Mouse (Mus musculus): ENCODE results near the gene Styxl1. TPM values are rescaled to one million over a fixed set of nuclear protein-coding genes. Genes with fewer than 3 reads are reported as not detected.

Gene Styxl1
- polyA plus RNA-seq, 1 experiment from 2014 or later: 0.27 TPM

GRCm38 (mm10) chr5:135751595-135751994 lies 26.6 kb downstream of the Styxl1 start:
- Histone ChIP-seq H3K27ac (ENCODE audit: low read depth, low read length) (no peak overlapping the region), H3K4me2 (replicated peaks; ENCODE audit: low read depth) (no peak overlapping the region), H3K9ac (ENCODE audit: low read depth, low read length) (no peak overlapping the region), H3K4me3 (ENCODE audit: low read depth, low read length) (no peak overlapping the region), H3K36me3 (ENCODE audit: control insufficient read depth, insufficient read depth) (no peaks in the 10 kb centered on the region), H3K4me1 (replicated peaks; ENCODE audit: control insufficient read depth, insufficient read depth, low read length) (no peaks in the 10 kb centered on the region), H3K9me3 (ENCODE audit: control insufficient read depth) (no peaks in the 10 kb centered on the region; the same call in 1 of the 2 replicates), H3K27me3 (replicated peaks; ENCODE audit: control insufficient read depth, insufficient read depth, low read length) (no peaks in the 10 kb centered on the region)
- no peak for ATAC-seq
- no peak for TF ChIP-seq CTCF (IDR thresholded peaks at IDR 0.05; ENCODE audit: low read depth)
- 78% methylated on average over 2 of the region's 2 CpGs for WGBS

- no peak for ATAC-seq
- H3K27ac ChIP-seq (ENCODE audit: low read depth, low read length): no peak overlapping the region
- H3K4me1 ChIP-seq (replicated peaks; ENCODE audit: control insufficient read depth, insufficient read depth, low read length): no peaks in the 10 kb centered on the region
- TF ChIP-seq CTCF (IDR thresholded peaks at IDR 0.05; ENCODE audit: low read depth): no peak
- WGBS: 80% methylated on average over 1 of the region's 1 CpGs
- no peaks in the 10 kb centered on the region for H3K36me3 ChIP-seq (ENCODE audit: control insufficient read depth, insufficient read depth)
- H3K4me3 ChIP-seq (ENCODE audit: low read depth, low read length): no peak overlapping the region
- no peak overlapping the region for H3K4me2 ChIP-seq (replicated peaks; ENCODE audit: low read depth)
- no peak overlapping the region for H3K9ac ChIP-seq (ENCODE audit: low read depth, low read length)
- no peaks in the 10 kb centered on the region; the same call in 1 of the 2 replicates for H3K9me3 ChIP-seq (ENCODE audit: control insufficient read depth)
- no peaks in the 10 kb centered on the region for H3K27me3 ChIP-seq (replicated peaks; ENCODE audit: control insufficient read depth, insufficient read depth, low read length)
Measured at GRCm38 (mm10) chr5:135751041-135751440, 27.1 kb downstream of the Styxl1 start.

- peaks cover 12% of the 10 kb centered on the region; the same call in 1 of the 2 replicates for H3K36me3 ChIP-seq (ENCODE audit: control insufficient read depth, insufficient read depth)
- no peak for ATAC-seq
- no peaks in the 10 kb centered on the region for H3K27me3 ChIP-seq (replicated peaks; ENCODE audit: control insufficient read depth, insufficient read depth, low read length)
- peak overlapping the region; percentile 95 for H3K4me2 ChIP-seq (replicated peaks; ENCODE audit: low read depth)
- WGBS: 17% methylated on average over 12 of the region's 12 CpGs
- H3K4me1 ChIP-seq (replicated peaks; ENCODE audit: control insufficient read depth, insufficient read depth, low read length): peaks cover 9% of the 10 kb centered on the region
- TF ChIP-seq CTCF (IDR thresholded peaks at IDR 0.05; ENCODE audit: low read depth): no peak
- H3K9me3 ChIP-seq (ENCODE audit: control insufficient read depth): no peaks in the 10 kb centered on the region; the same call in 1 of the 2 replicates
- peak overlapping the region; percentile 87 for H3K4me3 ChIP-seq (ENCODE audit: low read depth, low read length)
- H3K27ac ChIP-seq (ENCODE audit: low read depth, low read length): no peak overlapping the region
- H3K9ac ChIP-seq (ENCODE audit: low read depth, low read length): peak overlapping the region; percentile 83; the same call in 1 of the 2 replicates
Measured at GRCm38 (mm10) chr5:135744742-135745141, 33.4 kb downstream of the Styxl1 start.

GRCm38 (mm10) chr5:135743741-135744609 lies 34.2 kb downstream of the Styxl1 start, which contains the start of gene Tmem120a:
Tmem120a (minus strand) TSS chr5:135744448.
- under 1% methylated on average over 60 of the region's 60 CpGs for WGBS
- Histone ChIP-seq H3K4me1 (replicated peaks; ENCODE audit: control insufficient read depth, insufficient read depth, low read length) (peaks cover 9% of the 10 kb centered on the region), H3K27ac (ENCODE audit: low read depth, low read length) (peak within 1 kb of the TSS; percentile 80), H3K4me3 (ENCODE audit: low read depth, low read length) (peak within 1 kb of the TSS; percentile 87), H3K27me3 (replicated peaks; ENCODE audit: control insufficient read depth, insufficient read depth, low read length) (no peaks in the 10 kb centered on the region), H3K9me3 (ENCODE audit: control insufficient read depth) (no peaks in the 10 kb centered on the region; the same call in 1 of the 2 replicates), H3K36me3 (ENCODE audit: control insufficient read depth, insufficient read depth) (peaks cover 12% of the 10 kb centered on the region; the same call in 1 of the 2 replicates), H3K9ac (ENCODE audit: low read depth, low read length) (peak within 1 kb of the TSS; percentile 83), H3K4me2 (replicated peaks; ENCODE audit: low read depth) (peak within 1 kb of the TSS; percentile 95)
- peak; percentile 90 for ATAC-seq
- peak; percentile 12; the same call in 1 of the 2 replicates for TF ChIP-seq CTCF (IDR thresholded peaks at IDR 0.05; ENCODE audit: low read depth)

GRCm38 (mm10) chr5:135742941-135743740 lies 35.0 kb downstream of the Styxl1 start:
- no peaks in the 10 kb centered on the region for H3K27me3 ChIP-seq (replicated peaks; ENCODE audit: control insufficient read depth, insufficient read depth, low read length)
- H3K36me3 ChIP-seq (ENCODE audit: control insufficient read depth, insufficient read depth): peaks cover 12% of the 10 kb centered on the region; the same call in 1 of the 2 replicates
- peak overlapping the region; percentile 87 for H3K4me3 ChIP-seq (ENCODE audit: low read depth, low read length)
- 18% methylated on average over 18 of the region's 18 CpGs for WGBS
- H3K4me2 ChIP-seq (replicated peaks; ENCODE audit: low read depth): peak overlapping the region; percentile 95
- H3K4me1 ChIP-seq (replicated peaks; ENCODE audit: control insufficient read depth, insufficient read depth, low read length): peaks cover 9% of the 10 kb centered on the region
- H3K9me3 ChIP-seq (ENCODE audit: control insufficient read depth): no peaks in the 10 kb centered on the region; the same call in 1 of the 2 replicates
- peak overlapping the region; percentile 80 for H3K27ac ChIP-seq (ENCODE audit: low read depth, low read length)
- peak overlapping the region; percentile 83 for H3K9ac ChIP-seq (ENCODE audit: low read depth, low read length)
- peak; percentile 7; the same call in 1 of the 2 replicates for ATAC-seq
- no peak for TF ChIP-seq CTCF (IDR thresholded peaks at IDR 0.05; ENCODE audit: low read depth)

- no peak overlapping the region for H3K27ac ChIP-seq (ENCODE audit: low read depth, low read length)
- ATAC-seq: no peak
- no peaks in the 10 kb centered on the region for H3K9me3 ChIP-seq (ENCODE audit: control insufficient read depth)
- TF ChIP-seq CTCF (IDR thresholded peaks at IDR 0.05; ENCODE audit: low read depth): no peak
- H3K27me3 ChIP-seq (replicated peaks; ENCODE audit: control insufficient read depth, insufficient read depth, low read length): no peaks in the 10 kb centered on the region
- peaks cover 9% of the 10 kb centered on the region for H3K4me1 ChIP-seq (replicated peaks; ENCODE audit: control insufficient read depth, insufficient read depth, low read length)
- H3K4me3 ChIP-seq (ENCODE audit: low read depth, low read length): no peak overlapping the region
- peaks cover 12% of the 10 kb centered on the region; the same call in 1 of the 2 replicates for H3K36me3 ChIP-seq (ENCODE audit: control insufficient read depth, insufficient read depth)
- H3K4me2 ChIP-seq (replicated peaks; ENCODE audit: low read depth): no peak overlapping the region
- WGBS: 51% methylated on average over 10 of the region's 10 CpGs
- H3K9ac ChIP-seq (ENCODE audit: low read depth, low read length): no peak overlapping the region
Measured at GRCm38 (mm10) chr5:135742156-135742555, 36.0 kb downstream of the Styxl1 start.

Data from intestine, postnatal 0 days (tissue).